Mouse (Mus musculus): Measurements from ENCODE around the gene Mrps24. TPM values are rescaled to one million over a fixed set of nuclear protein-coding genes. Genes with fewer than 3 reads are reported as not detected.

The Mrps24 gene
- polyA plus RNA-seq, 1 experiment from 2014 or later: 219 TPM

GRCm38 (mm10) chr11:5707530-5708353 is 7.7 kb downstream of the Mrps24 start:
- ATAC-seq (ENCODE audit: low FRiP score, low TSS enrichment): peak; percentile 95
- no peaks in the 10 kb centered on the region for H3K9me3 ChIP-seq (ENCODE audit: control insufficient read depth, low read length)
- peak overlapping the region; percentile 91 for H3K9ac ChIP-seq (ENCODE audit: low read length)
- 0 out of 2 replicates have a peak, but pooled peaks cover 2% of the 10 kb centered on the region for H3K4me1 ChIP-seq (replicated peaks; ENCODE audit: control insufficient read depth, insufficient read depth)
- peak overlapping the region; percentile 90 for H3K4me2 ChIP-seq (replicated peaks; ENCODE audit: low read depth)
- H3K4me3 ChIP-seq (ENCODE audit: low read depth, low read length): peak overlapping the region; percentile 98
- H3K27me3 ChIP-seq (ENCODE audit: control insufficient read depth, insufficient read depth, low read length): no peaks in the 10 kb centered on the region
- DNase-seq (ENCODE audit: low spot score): peak; percentile 98
- H3K36me3 ChIP-seq (ENCODE audit: control insufficient read depth, insufficient read depth, low read length): peaks cover 2% of the 10 kb centered on the region; the same call in 1 of the 2 replicates
- WGBS: 20% methylated on average over 46 of the region's 50 CpGs
- peak overlapping the region; percentile 74 for H3K27ac ChIP-seq (replicated peaks)
- TF ChIP-seq CTCF (IDR thresholded peaks at IDR 0.05; ENCODE audit: low read depth): 0 out of 2 replicates have a peak, but pooled peaks have one; percentile 10
- TF ChIP-seq EP300 (optimal IDR thresholded peaks at IDR 0.05): no peak

GRCm38 (mm10) chr11:5706874-5707529 is 8.5 kb downstream of the Mrps24 start:
- under 1% methylated on average over 43 of the region's 43 CpGs for WGBS
- no peaks in the 10 kb centered on the region for H3K27me3 ChIP-seq (ENCODE audit: control insufficient read depth, insufficient read depth, low read length)
- 0 out of 2 replicates have a peak, but pooled peaks cover 2% of the 10 kb centered on the region for H3K4me1 ChIP-seq (replicated peaks; ENCODE audit: control insufficient read depth, insufficient read depth)
- H3K4me3 ChIP-seq (ENCODE audit: low read depth, low read length): peak overlapping the region; percentile 98
- peak overlapping the region; percentile 91 for H3K9ac ChIP-seq (ENCODE audit: low read length)
- peak overlapping the region; percentile 74 for H3K27ac ChIP-seq (replicated peaks)
- TF ChIP-seq CTCF (IDR thresholded peaks at IDR 0.05; ENCODE audit: low read depth) (no peak), EP300 (optimal IDR thresholded peaks at IDR 0.05) (no peak)
- peak overlapping the region; percentile 90 for H3K4me2 ChIP-seq (replicated peaks; ENCODE audit: low read depth)
- DNase-seq (ENCODE audit: low spot score) (peak; percentile 63), ATAC-seq (ENCODE audit: low FRiP score, low TSS enrichment) (peak; percentile 69)
- H3K36me3 ChIP-seq (ENCODE audit: control insufficient read depth, insufficient read depth, low read length): peaks cover 2% of the 10 kb centered on the region; the same call in 1 of the 2 replicates
- H3K9me3 ChIP-seq (ENCODE audit: control insufficient read depth, low read length): no peaks in the 10 kb centered on the region

- H3K4me2 ChIP-seq (replicated peaks; ENCODE audit: low read depth): peak overlapping the region; percentile 90
- peaks cover 2% of the 10 kb centered on the region; the same call in 1 of the 2 replicates for H3K36me3 ChIP-seq (ENCODE audit: control insufficient read depth, insufficient read depth, low read length)
- ATAC-seq (ENCODE audit: low FRiP score, low TSS enrichment) (no peak), DNase-seq (ENCODE audit: low spot score) (no peak)
- H3K27ac ChIP-seq (replicated peaks): no peak overlapping the region
- TF ChIP-seq CTCF (IDR thresholded peaks at IDR 0.05; ENCODE audit: low read depth) (no peak), EP300 (optimal IDR thresholded peaks at IDR 0.05) (no peak)
- no peak overlapping the region; the same call in 1 of the 2 replicates for H3K4me3 ChIP-seq (ENCODE audit: low read depth, low read length)
- WGBS: 83% methylated on average over 9 of the region's 9 CpGs
- no peaks in the 10 kb centered on the region for H3K9me3 ChIP-seq (ENCODE audit: control insufficient read depth, low read length)
- H3K9ac ChIP-seq (ENCODE audit: low read length): no peak overlapping the region
- 0 out of 2 replicates have a peak, but pooled peaks cover 2% of the 10 kb centered on the region for H3K4me1 ChIP-seq (replicated peaks; ENCODE audit: control insufficient read depth, insufficient read depth)
- H3K27me3 ChIP-seq (ENCODE audit: control insufficient read depth, insufficient read depth, low read length): no peaks in the 10 kb centered on the region
These were observed 9.5 kb downstream of the Mrps24 start for GRCm38 (mm10) chr11:5705972-5706371.

GRCm38 (mm10) chr11:5703341-5703740 is 12.1 kb downstream of the Mrps24 start:
- no peak for ATAC-seq (ENCODE audit: low FRiP score, low TSS enrichment)

GRCm38 (mm10) chr11:5702957-5703332 is 12.5 kb downstream of the Mrps24 start:
- H3K27ac ChIP-seq (replicated peaks): no peak overlapping the region
- 0 out of 2 replicates have a peak, but pooled peaks cover 2% of the 10 kb centered on the region for H3K4me1 ChIP-seq (replicated peaks; ENCODE audit: control insufficient read depth, insufficient read depth)
- no peaks in the 10 kb centered on the region for H3K27me3 ChIP-seq (ENCODE audit: control insufficient read depth, insufficient read depth, low read length)
- TF ChIP-seq EP300 (optimal IDR thresholded peaks at IDR 0.05) (no peak), CTCF (IDR thresholded peaks at IDR 0.05; ENCODE audit: low read depth) (no peak)
- DNase-seq (ENCODE audit: low spot score) (no peak), ATAC-seq (ENCODE audit: low FRiP score, low TSS enrichment) (no peak)
- H3K36me3 ChIP-seq (ENCODE audit: control insufficient read depth, insufficient read depth, low read length): peaks cover 2% of the 10 kb centered on the region; the same call in 1 of the 2 replicates
- H3K4me3 ChIP-seq (ENCODE audit: low read depth, low read length): no peak overlapping the region
- H3K4me2 ChIP-seq (replicated peaks; ENCODE audit: low read depth): no peak overlapping the region
- WGBS: 93% methylated on average over 6 of the region's 6 CpGs
- no peaks in the 10 kb centered on the region for H3K9me3 ChIP-seq (ENCODE audit: control insufficient read depth, low read length)
- H3K9ac ChIP-seq (ENCODE audit: low read length): no peak overlapping the region

More at GRCm38 (mm10) chr11:5703341-5703740, 12.1 kb downstream of the Mrps24 start:
- Histone ChIP-seq H3K27me3 (ENCODE audit: control insufficient read depth, insufficient read depth, low read length) (no peaks in the 10 kb centered on the region), H3K4me2 (replicated peaks; ENCODE audit: low read depth) (no peak overlapping the region), H3K9me3 (ENCODE audit: control insufficient read depth, low read length) (no peaks in the 10 kb centered on the region), H3K27ac (replicated peaks) (no peak overlapping the region), H3K9ac (ENCODE audit: low read length) (no peak overlapping the region), H3K4me1 (replicated peaks; ENCODE audit: control insufficient read depth, insufficient read depth) (0 out of 2 replicates have a peak, but pooled peaks cover 2% of the 10 kb centered on the region), H3K4me3 (ENCODE audit: low read depth, low read length) (no peak overlapping the region), H3K36me3 (ENCODE audit: control insufficient read depth, insufficient read depth, low read length) (peaks cover 2% of the 10 kb centered on the region; the same call in 1 of the 2 replicates)
- TF ChIP-seq EP300 (optimal IDR thresholded peaks at IDR 0.05) (no peak), CTCF (IDR thresholded peaks at IDR 0.05; ENCODE audit: low read depth) (0 out of 2 replicates have a peak, but pooled peaks have one; percentile 11)
- DNase-seq (ENCODE audit: low spot score): no peak
- WGBS: 84% methylated on average over 1 of the region's 1 CpGs
